Mouse (Mus musculus) E14TG2a.4 (cell line): ENCODE results near the gene Msmp.

ENCODE experiments used
- CTCF ChIP-seq: conservative IDR thresholded peaks from 2 replicates; pipeline ENCODE4 v1.5.1; 2014; ENCODE audit warnings: low read length
- NANOG ChIP-seq: IDR thresholded peaks from 2 replicates; pipeline ENCODE4 v1.6.1; 2014; ENCODE audit warnings: borderline replicate concordance, low read length, mixed read lengths
- POU5F1 ChIP-seq: IDR thresholded peaks from 2 replicates; pipeline ENCODE4 v1.6.1; 2014; ENCODE audit warnings: low read length, borderline replicate concordance

DNA sequence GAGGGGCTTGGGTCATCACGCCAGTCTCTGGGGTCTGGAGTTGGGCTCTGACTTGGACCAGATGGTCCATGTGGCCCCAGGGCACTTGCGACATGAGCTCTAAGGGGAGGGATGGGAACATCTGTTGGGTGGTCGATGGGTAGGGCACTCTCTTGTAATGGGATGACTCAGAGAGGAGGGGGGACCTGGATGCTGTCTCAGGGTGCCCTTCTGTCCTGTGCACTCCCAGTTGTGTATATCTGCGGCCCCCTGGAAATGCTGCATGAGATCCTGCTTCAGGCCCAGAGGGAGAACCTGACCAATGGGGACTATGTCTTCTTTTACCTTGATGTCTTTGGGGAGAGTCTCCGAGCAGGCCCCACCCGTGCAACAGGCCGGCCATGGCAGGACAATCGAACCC, 49.0 kb upstream of the Msmp start:
- TF ChIP-seq CTCF: no peak
- TF ChIP-seq POU5F1: no peak
- no peak for TF ChIP-seq NANOG
